Mouse (Mus musculus) lung, postnatal 4 days (tissue): ENCODE results near the gene Dera.
"Not testable (repeated sequence)": the region's sequence is repeated elsewhere in the genome, so short reads cannot be mapped to it uniquely, and the experiment has no call there.

Experiments used
- DNase-seq, 2 experiments: peaks; one replicate each; pipeline ENCODE4 v3.0.0; 2021

Gene Dera

DNA sequence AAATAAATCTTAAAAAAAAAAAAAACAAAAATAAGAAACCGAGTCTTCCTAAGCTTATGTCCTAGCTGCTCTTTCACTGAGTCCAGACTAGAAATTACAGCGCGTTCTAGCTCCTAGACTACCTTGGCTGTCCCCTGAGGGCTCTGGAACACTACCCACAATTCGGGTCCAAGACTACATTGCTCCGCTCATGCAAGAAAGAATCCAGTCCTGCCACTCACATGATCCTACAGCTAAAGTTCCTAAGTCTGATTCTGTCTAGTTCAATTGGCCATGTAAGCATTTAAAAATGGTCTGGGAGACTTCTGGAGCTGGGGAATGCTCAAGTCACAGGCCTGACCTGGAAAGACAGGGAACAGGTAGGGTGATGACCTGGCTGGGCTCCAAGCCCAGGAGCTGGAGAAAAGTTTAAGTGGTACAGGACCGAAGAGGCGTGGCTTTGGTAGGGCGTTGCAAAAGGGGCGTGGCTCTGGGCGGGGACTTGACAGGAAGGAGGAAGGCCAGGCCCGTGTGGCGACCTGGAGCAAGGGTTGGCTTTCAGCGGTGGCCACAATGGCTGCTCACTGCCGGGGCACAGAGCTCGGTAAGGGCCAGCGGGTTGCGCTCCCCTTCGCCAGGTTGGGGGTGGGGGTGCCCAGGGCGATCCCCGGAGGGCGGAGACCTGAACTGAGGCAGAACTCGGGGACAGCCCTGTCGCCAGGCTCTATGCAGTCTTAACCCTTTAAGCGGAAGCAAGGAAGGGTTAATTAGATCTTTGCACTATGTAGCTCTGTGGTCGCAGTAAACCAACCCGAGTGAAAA is at the start of gene Dera:
Dera (plus strand) TSS at position 491 of the 801 bp plus-strand sequence.
- DNase-seq, result peak; percentile 90 to 91

DNA sequence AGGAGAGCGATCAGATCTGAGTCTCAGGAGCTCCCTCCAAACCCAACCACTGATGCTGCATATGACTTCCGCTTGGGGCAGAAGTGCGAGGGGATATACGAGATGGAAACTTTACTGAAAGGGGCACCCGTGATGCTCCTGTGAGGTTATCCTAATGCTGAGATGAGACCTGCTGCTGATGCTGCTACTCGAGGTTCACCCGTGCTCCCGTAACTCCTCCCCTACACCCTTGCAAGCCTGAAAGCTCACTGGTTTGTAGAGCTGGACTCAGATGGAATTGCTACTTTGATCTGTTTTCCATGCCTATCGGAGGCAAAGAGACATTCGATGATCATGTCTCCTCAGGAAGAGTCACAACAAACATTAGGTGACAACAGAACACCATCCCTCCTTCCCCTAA is 48.1 kb upstream of the Dera start:
- DNase-seq, result no peak

DNA sequence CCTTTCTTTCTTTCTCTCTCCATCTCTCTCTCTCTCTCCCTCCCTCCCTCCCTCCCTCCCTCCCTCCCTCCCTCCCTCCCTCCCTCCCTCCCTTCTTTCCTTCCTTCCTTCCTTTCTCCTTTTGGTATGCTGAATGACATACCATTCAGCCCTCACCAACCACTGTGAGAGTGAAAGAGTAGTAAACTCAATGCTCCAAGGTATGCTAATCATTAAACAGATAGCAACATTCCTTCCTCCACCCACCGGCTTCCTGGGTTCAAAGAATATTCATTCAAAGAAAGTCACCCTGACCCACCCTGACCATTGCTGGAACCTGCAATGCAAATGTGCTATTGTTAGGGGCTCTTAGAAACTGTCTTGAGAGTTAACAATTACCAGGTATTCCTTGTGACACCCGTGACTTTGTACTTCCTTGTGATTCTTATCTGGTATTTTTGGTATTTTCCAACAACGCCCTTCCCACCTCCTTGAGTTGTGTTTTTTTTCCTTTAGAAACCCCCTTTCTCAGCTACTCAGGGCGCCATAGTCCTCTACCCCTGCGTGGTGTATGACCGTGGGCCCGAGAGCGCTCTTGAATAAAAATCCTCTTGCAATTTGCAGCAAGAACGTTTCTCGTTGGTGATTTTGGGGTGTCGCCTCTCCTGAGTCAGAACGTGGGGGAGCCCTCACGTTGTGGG is 45.5 kb upstream of the Dera start:
- not testable (repeated sequence) for DNase-seq

DNA sequence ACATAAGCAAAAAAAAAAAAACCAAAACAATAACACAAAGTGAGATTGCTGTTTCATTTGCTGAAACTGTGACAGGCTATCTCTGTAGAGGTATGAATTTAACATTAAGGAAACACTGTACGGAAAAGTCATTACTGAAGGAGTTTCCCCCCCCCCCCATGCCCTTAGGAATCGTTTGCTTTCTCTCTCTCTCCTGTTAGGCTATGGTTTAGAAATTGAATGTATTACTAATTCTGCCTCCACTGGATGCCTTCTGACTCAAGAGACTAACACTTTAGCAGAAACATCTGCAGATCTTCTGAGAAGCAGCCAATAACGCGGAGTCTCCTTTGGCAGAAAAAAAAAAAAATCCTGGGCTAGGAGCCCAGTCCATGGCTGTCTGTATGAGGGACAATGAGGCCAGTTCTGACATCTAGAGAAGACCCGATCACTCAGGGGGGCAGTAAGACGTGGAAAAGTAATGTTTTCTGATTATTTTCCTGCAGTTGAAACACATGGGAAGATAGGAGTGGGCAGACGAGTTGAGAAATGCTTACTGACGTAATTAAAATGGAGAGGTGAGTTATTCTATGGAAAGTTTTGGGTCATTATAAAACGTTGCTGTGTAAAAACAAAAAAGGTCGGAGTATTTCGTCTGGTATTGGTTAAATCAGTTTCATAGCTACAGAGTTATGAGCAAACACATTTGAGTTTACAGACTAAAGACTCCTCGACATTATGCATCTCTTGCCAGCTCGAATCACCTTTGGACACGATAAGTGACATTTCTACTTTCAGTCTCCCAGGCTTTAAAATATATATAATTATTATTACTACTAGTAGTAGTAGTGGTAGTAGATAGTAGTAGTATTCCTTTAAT is 43.9 kb upstream of the Dera start:
- DNase-seq, result peak; percentile 29 to 32

DNA sequence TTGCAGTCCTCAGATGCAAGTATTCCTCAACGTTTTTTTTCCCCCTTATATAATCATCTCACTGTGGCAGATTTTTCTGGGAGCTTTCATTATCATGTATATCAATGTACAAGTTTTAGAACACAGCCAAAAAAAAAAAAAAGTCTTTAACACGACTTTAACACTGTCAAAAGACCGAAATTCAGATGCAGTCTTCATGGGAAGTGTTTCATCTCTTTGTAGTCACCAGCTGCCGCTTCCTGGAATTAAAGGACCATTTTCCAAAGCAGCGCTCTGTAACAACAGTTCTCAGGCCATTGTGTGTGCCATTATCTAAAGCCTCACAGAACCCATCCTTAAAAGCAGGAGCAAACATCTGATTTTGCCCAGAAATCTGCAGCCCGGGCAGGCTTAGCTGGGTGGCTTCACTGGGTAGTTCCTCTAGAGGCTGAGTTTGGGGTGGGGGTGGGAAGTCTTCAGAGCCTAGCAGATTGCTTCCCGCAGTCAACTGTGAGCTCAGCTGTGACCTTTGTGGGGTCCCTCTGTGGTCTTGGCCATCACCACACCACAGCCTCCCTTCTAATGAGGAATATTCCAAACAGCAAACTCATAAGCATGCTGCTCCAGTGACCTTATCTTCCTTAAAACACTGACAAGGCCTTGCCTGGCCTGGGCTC is 41.6 kb upstream of the Dera start:
- no peak for DNase-seq

DNA sequence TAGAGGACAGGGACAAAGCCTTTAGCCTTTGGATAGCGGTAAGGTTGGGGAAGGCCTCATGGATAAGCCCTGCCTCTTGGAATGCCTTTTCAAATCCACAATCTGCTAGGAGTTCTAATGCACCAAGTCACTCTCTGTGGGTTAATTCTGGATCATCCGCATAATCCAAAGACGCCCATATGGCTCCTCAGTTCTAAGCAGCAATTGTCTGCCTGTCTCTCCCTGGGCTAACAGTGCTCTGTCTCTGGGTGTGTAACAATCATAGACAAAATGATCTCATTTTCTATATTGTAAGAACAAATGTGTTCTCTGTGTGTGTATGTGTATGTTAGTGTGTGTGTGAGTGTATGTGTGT is 41.1 kb upstream of the Dera start:
- no peak for DNase-seq

DNA sequence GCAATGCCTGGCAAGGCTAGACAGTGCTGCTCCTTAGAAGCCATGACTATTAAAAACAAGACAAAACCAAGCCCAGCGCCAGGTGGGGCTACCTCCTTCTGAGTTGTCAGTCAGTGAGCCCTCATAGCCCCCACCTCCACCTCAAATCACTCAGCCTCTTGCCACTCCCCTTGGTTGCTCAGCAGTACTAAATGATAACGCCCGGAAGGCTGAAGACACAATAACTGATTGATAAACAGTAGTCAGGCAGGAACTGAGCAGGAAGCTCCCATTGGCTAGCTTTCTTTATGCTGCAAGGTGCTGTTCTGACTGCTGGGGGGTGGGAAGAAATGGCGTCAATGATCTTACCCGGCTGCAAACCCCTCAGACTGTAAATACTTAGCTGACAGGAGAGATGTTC is 37.5 kb upstream of the Dera start:
- DNase-seq, result no peak

DNA sequence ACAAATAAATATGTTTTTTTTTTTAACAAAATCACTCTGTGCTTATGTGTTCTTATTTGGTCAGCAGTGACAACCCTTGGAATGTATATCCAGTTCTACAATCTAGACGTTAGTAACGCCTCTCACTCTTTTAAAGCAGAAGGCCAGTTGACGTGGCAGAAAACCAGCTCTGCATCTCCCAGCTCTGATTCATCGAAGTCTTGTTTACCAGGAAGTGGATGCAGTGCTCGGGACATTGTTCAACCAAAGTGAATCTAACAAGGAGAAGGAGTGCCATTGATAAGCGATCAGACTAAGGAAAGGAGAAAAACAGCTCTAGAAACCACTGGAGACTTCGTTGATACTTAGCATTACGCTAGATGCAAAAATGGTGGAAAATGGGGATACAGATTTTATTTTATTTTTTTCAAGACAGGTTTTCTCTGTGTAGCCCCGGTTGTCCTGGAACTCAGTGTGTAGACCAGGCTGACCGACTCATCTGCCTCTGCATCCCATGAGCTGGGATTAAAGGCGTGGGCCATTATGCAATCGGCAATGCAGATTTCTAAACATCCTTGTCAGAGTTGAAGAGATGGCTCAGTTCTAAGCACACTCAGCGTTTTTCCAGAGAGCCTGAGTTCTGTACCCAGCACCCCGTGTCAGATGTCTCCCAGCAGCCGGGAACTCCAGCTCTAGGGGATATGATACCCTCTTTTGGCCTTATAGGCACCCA is 32.0 kb upstream of the Dera start:
- no peak for DNase-seq

DNA sequence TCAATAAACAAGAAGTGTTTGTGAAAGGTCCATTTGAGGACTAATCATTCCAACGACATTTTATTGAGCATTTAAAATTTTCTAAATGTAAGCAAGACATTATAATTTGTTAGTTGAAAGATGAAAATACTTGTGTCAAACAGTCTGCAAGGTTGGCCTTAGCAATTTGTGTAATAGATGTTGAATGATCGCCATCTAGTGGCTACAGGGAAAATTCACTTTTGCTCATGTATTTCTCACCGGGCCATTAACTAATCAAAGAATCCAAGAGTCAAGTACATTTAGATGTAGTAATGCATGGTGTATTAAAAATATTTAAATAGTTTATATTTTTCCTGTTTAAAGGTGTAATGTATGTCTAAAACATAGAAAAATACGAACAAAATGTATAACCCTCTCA is 30.4 kb upstream of the Dera start:
- DNase-seq, result peak in 1 of 2 experiments; percentile 42

DNA sequence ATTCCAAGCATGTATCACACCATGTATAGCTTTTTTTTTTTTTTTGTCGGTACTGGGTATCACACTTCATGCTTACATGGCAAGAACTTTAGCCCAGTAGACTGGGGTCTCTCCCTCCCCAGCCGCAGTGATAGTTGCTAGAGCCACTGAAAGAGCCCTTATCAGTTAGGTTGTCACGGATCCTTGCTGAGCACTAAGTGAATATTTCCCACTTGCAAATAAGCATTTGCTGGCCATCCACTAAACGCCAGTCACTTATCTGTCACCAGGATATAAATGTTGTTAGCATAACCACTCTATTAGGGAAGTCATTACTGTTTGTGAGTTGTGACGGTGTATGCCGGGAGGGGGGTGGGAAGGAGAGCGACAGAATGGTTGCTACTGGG is 19.9 kb upstream of the Dera start:
- DNase-seq, result no peak

DNA sequence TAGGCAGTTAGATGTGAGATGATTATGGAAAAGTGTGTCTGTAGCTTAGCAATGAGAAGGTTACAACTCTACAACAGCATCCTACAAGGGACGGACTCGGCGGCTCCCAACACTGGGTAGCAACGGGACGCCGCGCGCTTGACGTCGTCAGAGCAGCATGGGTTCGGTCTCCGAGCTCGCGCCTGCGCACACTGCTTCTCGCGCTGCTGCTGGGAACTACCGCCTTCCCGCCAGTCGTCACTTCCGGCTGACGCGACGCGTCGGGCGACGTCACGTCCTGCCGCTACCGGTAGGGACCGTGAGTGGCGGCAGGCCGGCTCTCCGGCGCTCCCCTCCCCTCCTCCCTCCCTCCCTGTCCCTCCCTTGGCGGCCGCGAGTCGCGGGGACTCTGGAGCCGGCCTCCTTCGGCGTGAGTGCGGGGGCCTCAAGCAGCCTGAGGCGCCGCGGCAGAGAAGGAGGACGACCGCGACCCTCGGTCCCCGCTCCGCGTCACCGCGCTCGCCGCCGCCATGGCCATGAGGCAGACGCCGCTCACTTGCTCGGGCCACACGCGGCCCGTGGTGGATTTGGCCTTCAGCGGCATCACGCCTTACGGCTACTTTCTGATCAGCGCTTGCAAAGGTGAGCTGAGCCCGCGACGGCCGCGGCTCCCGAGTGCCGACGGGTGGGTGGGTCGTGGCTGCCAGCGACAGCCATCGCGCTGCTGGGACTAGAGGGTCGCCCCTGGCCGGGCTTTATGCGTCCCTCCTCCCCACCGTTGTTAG is 19.3 kb upstream of the Dera start, which contains the start of gene Strap:
Strap (plus strand) TSS at position 233 of the 764 bp plus-strand sequence.
- peak; percentile 95 to 97 for DNase-seq

DNA sequence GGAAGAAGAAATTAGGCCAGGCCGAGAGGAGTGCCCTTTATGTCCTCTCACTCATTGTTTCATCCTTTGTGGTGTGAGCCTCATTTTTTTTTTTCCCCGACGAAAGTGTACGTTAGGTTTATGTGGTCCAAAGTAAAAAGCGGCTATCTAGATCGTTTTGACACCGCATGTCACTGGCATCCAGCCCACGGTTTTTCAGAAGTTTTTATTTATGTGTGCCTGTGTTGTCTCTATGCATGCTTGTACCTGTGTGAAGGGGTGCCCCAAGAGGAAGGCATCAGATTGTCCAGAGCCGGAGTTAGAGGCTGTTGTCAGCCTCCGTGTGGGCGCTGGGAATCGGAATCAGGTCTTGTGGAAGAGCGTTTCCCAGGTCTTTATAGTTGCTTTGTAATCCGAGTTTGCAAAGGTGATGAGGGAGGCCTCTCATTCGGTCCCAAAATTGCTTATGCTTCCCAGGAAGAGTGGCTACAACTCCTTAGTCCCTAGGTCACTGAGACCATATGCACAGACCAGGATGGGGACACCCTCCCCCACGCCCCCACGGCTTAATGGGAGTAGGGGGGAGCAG is 18.6 kb upstream of the Dera start:
- no peak for DNase-seq

DNA sequence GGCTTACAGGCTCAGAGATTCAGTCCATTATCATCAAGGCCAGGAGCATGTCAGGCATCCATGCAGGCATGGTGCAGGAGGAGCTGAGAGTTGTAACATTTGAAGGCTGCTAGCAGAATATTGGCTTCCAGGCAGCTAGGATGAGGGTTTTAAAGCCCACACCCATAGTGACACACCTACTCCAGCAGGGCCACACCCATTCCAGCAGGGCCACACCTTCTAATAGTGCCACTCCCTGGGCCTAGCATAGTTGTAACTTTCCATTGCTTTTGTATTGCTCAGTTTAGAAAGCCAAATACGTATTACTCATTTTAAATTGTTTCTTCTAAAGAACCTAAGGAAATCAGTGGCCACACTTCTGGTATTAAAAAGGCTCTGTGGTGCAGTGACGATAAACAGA is 13.4 kb upstream of the Dera start:
- DNase-seq, result no peak

DNA sequence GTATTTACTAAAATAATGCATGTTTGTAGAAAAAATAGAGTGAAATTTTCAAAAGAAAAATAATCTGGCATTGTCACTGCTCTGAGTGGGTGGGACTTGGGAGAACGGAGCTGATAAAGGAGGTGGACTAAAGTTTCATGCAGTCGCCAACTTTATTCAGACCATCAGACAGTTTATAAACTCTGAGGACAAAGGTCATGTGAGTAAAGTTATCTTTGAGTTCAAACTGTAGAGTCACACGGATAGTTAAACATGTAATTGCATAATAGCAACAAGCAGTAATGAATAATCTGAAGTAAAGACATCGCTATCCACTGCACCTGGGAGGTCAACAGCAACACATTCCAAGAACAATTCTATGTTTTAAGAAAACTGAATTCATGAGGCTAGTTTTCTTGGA is 9.6 kb upstream of the Dera start:
- no peak for DNase-seq

DNA sequence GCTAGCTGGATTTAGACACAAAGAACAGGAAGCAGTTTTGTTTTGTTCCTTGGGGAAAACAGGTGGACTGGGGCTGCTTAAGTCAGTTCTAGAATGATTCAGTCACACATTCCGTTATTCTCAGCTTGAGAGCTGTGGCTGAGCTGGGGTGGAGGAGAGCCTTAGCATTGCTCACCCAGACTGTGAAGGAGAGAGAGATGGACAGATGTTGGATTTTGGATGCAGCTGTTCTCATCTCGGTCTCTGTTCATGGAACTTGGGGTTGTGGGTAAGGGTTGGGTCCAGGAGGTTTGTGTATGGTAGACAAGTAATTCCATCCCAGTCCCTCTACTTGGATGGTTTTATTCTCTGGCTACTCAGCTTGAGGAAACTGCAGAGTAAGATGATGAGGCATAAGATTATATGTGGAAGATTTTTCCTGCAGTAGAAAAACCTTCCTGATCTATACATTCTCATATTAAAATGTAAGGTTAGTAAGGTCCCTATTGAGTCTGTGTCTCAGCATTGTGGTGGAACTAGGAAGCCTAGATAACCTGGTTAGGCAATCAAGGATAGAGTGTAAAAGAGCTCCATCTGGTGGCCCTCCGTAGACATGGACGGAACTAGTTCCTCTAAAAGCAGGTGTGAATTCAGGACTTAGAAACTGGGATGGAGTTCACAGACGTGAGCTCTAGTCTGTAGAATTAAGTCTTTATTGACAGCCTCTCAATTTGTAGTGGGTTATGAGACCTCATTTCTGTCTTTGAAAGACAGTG is 7.0 kb upstream of the Dera start:
- no peak for DNase-seq

DNA sequence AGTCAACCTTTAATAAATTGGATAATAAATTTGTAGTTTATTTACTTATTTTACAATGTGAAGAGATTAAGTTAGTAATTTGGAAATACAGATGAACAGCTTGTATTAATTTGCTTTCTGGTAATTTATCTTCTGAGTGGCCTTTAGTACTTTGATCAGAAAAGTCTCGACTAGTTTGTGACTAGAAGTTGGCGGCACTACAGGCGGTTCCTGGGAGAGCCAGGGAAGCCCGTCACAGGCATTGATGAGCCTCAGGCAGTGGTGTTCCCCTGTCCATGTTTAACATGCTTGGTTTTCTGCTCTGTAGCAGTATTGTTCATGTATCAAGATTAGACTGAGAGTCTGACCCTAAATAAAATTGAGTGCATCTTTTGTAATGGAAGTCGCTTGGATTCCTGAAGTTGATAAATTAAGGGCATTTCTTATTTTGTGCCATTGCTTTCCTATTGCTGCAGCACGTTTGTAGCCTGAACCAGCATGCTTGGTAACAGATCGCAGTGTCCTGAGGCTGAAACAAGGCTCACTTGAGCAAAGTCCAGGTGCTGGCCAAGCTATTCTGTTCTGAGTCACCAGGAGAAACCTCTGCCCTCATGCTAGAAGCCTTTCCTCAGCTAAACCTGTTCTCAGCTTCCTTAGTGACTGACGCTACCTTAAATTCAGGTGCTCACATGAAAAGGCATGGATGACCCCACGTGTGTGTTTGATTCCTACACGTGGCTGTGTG is 2.6 kb upstream of the Dera start:
- no peak for DNase-seq

DNA sequence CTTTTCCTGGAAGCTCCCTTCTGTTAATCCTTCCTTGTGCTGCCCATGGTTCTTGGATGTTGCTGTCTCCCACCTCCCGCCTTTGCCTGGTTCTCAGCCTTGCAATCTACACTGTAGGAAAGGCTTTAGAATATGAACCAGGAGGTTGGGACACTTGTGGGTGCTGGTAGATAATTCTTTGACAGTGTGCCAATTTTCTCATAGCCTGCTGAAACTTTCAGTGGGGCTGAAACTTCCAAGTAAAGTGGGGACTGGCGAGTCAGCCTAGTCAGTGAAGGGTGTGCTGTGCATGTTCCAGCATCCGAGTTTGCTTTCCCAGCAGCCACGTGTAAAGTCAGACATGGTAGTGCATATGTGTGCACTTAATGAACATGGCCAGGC is 2.1 kb upstream of the Dera start:
- no peak for DNase-seq

DNA sequence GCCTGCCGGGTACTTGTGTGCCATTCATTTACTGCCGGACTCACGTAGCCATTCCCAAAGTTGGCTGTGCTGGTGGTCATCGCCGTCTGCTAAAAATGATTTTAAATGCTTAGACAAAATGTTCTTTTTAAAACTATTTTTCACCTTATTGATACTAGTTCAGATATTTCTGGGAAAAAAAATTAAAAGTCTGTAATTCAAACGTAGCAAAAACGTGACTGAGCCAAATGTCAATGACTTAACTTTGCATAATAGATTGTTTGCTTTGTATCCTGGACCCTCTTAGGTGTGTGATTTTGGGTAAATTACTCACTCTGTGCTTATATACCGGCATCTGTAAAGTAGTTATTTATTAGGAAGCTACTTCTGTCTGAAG is 499 bp downstream of the Dera start:
- DNase-seq, result no peak

DNA sequence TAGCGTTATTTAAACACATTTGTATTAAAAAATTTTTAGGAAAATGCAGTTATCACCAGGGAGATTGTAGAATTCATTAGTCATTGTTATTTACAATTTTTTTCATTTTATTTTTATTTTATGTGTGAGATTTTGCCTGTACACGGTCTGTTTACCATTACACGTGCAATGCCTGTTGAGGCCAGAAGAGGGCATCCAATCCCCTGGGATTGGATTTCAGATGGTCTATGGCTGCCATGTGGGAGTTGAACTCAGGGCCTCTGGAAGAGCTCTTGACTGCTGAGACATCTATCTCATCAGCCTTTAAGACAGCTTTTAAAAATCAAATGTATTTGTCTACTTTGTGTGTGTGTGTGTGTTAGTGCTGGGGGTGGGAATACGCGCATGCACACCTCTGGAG is 2.0 kb downstream of the Dera start:
- DNase-seq, result peak in 1 of 2 experiments; percentile 40

DNA sequence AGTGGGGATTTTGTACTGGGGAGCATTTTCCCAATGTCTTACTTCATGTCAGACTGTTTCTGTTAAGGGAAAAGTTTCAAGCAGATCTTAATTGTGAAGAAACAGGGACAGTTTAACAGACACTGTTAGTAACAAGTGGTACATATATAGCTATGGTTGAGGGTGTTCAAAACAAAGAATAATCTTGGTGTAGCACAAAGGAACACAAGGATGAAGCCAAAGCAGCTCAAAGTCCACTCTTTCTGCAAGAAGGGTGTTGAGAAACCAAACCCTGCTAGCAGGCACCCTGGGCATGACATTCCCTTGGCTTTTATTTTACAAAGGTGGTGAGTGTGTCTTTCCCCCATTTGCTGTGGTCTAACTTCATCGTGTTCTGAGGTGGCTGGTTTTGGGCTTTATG is 3.5 kb downstream of the Dera start:
- no peak for DNase-seq
